Mouse (Mus musculus): ENCODE data around the gene Rogdi.

Rogdi gene

DNA sequence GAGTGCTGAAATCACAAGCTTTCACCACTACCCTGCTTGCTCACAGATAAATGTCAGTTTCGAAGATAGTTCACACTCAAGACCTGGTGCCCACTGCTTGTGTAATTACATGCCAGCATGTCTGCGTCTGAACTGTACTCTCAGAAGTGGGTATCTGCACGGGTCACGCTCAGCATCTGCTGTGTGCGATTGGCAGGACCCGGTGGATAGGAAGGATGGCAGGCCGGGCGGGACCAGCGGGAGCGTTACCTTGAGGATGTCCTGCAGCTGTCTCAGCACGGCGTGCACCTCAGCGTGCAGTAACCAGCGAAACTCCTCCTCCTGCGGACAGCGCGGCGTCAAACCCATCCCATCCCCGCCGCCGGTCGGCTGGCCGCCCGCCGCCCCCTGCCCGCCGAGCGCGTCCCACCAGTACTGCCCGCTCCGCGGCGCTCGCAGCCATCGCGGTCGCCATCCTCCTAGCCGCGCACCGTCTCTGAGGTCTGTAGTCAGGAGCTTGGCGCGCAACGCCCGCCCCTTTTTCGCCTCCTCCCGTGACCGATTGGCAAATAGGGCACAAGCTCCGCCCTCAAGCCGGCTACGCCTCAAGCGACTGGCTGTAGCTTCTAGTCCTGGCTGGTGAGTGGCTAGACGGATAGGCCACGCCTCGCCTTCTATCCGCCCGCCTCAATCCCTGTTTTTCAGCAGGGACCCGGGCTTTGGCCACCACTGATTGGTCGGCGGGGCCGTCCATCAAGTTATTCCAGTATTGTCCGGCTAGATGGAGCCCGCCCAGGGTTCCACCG lies at the start of gene Rogdi:
TSS of gene Rogdi (minus strand) at position 500 of the 785 bp plus-strand sequence.
- peak; percentile 99 for DNase-seq

DNA sequence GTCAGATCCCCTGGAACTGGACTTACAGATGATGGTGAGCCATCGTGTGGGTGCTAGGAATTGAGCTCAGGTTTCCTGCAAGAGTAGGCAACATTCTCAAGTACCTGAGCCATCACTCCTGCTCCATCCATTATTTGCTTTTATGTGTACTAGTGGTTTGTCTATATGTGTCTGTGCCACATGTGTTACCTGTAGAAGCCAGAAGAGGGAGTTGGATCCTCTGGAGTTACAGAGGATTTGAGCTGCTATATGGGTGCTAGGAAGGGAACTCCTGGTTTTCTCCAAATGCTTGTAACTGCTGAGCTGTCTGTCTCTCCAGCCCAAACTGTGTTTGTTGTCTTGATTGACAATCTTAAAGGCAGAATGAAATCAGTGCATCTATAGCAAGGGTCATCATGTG lies 44.8 kb upstream of the Rogdi start:
- DNase-seq: no peak

GRCm38 (mm10) chr16:5050251-5051110 lies 37.1 kb upstream of the Rogdi start:
- peak; percentile 73 for DNase-seq

DNA sequence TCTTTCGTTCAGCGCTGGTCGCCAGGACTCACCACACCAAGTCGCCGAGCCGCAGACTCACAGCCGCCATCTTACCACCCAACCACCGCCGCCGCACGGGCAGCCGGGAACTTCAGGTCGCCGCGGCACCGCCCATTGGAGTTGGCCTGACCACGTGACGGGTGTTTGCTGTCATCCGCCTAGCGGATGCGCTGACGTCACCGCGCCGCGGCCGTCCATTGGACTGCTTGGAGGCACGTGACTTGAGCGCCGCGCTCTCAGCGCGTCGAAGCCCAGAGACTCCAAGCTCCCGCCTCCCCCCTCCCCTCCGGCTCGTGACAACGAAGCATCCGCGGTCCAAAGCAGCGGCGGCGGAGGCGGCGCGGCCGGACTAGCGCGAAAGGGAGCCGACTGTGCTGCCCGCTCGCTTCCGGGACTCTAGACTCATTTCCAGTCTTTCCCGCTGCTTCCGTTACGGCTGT lies 36.5 kb upstream of the Rogdi start, which contains the start of the genes Glyr1 and Ubn1:
TSS of gene Glyr1 (minus strand) at position 90 of the 461 bp plus-strand sequence.
TSS of gene Ubn1 (plus strand) at position 284 of the 461 bp plus-strand sequence.
- peak; percentile 100 for DNase-seq

DNA sequence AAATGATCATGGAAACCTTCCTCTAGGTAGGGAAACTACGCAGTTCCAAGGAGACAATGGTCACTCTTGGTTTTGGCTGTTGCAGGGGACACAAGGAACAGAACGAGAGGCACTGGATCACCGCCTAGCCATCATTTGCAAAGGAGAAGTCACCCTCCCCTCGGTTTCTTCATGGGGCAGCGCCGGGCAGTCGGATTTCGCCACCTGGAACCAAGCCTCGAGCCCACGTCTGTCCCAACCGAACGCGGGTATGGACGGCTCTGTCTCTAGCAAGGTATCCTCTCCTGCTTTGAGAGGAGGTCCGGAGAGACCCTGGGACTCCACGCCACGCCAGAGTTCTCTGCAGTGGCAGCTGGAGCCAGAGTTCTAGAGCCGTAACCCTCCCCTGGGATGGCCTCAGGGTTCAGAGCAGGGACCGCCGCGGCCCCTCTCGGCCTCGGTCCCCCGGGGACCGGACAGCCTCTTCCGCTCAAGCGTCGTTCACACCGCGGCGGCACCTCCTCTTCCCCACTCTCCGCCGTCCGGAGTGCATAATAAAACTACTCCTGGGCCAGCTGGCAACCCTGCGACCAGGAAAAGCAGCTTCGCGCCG lies 35.9 kb upstream of the Rogdi start:
- DNase-seq: no peak

DNA sequence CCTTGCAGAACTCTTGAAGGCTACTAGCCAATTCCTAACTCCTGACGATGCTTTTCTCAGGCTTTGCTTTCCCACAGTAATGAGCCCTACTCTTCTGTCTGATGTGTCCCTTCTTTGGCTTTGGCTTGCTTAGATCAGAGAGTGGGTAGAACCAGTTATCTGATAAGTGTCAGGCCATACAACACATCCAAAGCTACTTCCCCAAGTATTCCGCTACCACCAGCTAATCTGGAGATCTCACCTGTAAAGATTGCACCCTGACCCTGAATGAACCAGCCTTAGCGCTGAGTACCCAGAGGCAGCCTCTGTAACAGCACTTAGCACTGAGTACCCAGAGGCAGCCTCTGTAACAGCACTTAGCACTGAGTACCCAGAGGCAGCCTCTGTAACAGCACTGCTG lies 32.0 kb upstream of the Rogdi start:
- no peak for DNase-seq

GRCm38 (mm10) chr16:5036649-5037234 lies 23.4 kb upstream of the Rogdi start:
- no peak for DNase-seq

DNA sequence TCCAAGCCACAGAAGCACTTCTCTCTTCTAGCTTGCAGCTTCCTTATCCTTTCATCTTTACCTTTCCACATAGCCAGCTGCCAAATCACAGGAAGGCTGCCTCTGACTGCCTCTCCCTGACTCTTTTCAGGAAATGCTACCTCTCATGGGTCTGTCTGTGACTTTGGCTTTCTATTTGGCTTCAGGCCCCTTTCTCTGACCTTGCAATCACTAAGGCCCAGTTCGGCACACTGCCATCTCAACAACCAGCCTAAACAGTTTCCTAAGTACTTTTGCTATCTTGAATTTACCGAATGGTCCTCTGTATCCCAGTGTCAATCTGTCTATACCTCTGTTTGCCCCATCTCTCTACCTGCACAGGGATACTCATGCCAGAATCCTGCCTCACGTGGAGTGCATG lies 22.2 kb upstream of the Rogdi start:
- no peak for DNase-seq

GRCm38 (mm10) chr16:5029847-5030246 lies 16.5 kb upstream of the Rogdi start:
- DNase-seq: no peak

DNA sequence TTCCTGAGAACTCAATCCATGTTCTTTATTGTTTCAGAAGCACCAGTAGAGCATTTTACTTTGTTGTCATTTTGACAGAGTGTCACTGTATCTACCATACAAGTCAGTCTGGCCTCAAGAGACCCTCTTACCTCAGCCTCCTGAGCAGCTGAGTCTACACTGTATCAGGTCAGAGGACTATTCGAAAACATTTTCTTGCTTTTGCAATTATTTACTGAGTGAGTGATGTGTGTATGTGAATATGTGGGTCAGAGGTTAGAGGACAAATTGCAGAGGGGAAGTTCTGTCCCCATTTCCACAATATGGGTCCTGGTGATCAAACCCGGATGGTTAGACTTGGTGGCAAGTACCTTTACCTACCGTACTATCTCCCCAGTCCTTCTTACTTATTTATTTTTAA lies 10.7 kb upstream of the Rogdi start:
- no peak for DNase-seq

GRCm38 (mm10) chr16:5014578-5014977 lies 1.2 kb upstream of the Rogdi start:
- no peak for DNase-seq

- DNase-seq: peak; percentile 10
Observed at GRCm38 (mm10) chr16:5012036-5013005, 1.0 kb downstream of the Rogdi start.

- no peak for DNase-seq
Observed at GRCm38 (mm10) chr16:5011285-5011684, 2.1 kb downstream of the Rogdi start.

GRCm38 (mm10) chr16:5010371-5010935 lies 2.9 kb downstream of the Rogdi start:
- no peak for DNase-seq

DNA sequence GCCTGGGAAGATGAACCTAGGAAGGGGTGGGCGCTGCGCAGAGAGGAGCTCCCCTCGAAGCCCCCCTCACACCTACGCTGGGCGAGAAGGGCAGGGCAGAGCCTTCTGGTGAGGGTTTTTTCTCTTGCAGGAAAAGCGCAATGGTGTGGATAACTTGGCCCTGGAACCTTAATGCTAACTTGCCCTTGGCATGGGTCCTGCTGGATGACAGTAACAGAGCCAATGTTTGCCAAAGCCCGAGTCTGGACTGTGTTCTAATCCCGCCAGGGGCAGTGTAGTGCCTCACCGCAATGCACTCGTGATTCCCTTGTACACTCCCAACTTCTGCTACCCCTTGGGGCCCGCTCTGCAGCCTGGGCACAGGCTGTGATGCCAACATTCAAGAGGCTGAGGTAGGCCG lies 5.3 kb downstream of the Rogdi start:
- no peak for DNase-seq

- no peak for DNase-seq
Observed at GRCm38 (mm10) chr16:5007492-5007891, 5.9 kb downstream of the Rogdi start.

GRCm38 (mm10) chr16:5007067-5007466 lies 6.3 kb downstream of the Rogdi start, which contains the start of gene Smim22:
Smim22 (plus strand) TSS chr16:5007288.
- DNase-seq: no peak

- DNase-seq: no peak
Observed at GRCm38 (mm10) chr16:5000611-5001010, 12.7 kb downstream of the Rogdi start.

DNA sequence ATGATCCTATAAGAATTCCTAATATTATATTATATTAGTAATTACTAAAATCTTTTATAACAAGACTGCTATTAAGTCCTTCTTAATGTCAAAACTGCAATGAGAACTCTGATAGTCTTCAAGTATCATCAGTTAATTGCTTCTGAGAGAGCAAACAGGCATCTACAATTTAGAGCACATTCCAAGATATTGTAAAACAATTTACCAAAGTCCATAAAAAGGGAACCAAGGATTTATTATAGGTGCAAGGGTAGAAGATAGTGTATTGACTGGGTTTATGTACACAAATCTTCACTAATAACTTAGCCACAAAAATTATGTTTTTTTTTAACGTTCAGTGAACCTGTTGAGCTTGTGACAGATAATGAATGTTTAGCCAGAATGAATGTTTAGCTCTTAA lies 14.4 kb downstream of the Rogdi start:
- no peak for DNase-seq

DNA sequence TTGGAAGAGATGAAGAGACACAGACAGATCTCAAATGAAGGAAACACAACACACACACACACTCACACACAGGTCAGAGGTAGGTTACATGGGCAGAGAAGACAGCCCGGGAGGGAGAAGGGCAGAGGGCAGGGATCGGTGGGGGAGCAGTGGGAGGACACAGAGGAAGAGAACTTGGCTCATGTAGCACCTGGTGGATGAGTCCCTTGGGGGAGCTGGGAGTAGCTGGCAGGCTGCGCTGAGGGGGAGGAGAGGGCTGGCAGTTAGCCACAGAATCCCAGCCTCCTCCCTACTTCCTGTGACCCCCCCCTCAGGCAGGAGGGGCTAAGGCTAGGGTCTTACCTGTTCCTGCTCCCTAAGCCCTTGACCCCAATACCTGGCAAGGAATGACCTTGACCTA lies 15.8 kb downstream of the Rogdi start, which contains the start of gene Sept12:
TSS of gene Sept12 (minus strand) at position 300 of the 400 bp plus-strand sequence.
- no peak for DNase-seq

GRCm38 (mm10) chr16:4993276-4993675 lies 20.1 kb downstream of the Rogdi start:
- no peak for DNase-seq
